Mouse (Mus musculus) lung, adult 10 weeks (tissue): ENCODE measurements around the gene March8. TPM values are rescaled to one million over a fixed set of nuclear protein-coding genes. Genes with fewer than 3 reads are reported as not detected.

Source experiments
- polyA plus RNA-seq: library from polyadenylated mRNA; stranded (reverse); fragments of 350-450 nt; fragmentation: Illumina TruSeq; extraction: RNeasy Lipid Tissue Mini Kit (QIAGEN cat#74804); gene quantifications from one replicate; pipeline ENCODE4 v1.2.3, GENCODE M21; 2014; ENCODE audit warnings: low read depth, low replicate concordance; ENCODE audit not compliant: insufficient read depth

March8 gene
- 27.2 TPM for polyA plus RNA-seq

DNA sequence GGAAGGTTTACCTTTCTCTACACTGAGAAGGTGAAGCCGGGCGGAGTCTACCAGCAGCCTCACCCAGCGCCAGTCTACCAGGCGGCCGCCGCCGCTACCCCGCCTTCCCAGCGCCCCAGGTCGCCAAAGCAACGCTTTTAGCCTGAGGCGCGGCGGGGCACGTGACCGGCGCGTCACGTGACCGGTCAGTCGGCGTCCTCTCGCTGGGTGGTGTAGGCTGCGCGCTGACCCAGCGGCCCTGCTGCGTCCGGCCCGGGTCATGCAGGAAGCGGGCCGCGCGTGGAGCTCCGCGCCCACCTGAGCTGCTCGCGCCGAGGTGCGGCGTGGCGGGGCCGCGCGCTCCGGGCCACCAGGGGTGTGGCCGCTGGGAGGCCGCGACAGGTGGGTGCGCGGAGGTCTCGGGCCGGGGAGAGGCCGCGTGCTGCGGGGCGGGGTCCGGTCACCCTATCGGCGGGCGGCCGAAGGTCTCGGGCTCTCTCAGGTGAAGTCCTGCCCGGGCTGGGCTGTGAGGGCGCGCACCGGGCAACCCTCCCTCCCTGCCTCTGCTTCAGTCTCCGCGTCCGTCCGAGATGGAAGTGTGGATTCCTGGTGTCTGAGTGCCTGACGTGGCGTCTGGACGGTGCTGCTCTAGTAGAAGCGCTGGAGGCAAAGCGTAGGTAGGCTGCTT is at the start of gene March8:
TSS of gene March8 (plus strand) at position 190 of the 667 bp plus-strand sequence.

Other genes starting within 250 kb of the March8 start
- gene Tmcc1, start 144.5 kb upstream of the March8 start, polyA plus RNA-seq = 8.5 TPM
- 21.5 TPM for gene Washc2, start 130.0 kb upstream of the March8 start, polyA plus RNA-seq
- 1.4 TPM for gene Zfand4, start 73.8 kb upstream of the March8 start, polyA plus RNA-seq
- 9.8 TPM for gene Alox5, start 123.2 kb downstream of the March8 start, polyA plus RNA-seq
- gene Olfr211, start 151.1 kb downstream of the March8 start, polyA plus RNA-seq = not detected
- not detected for gene Olfr212, start 168.5 kb downstream of the March8 start, polyA plus RNA-seq
- gene Olfr213, start 200.4 kb downstream of the March8 start, polyA plus RNA-seq = not detected
- gene Gm5580, start 213.1 kb downstream of the March8 start, polyA plus RNA-seq = 0.23 TPM
- gene Olfr214, start 216.2 kb downstream of the March8 start, polyA plus RNA-seq = not detected
- not detected for gene Olfr215, start 246.2 kb downstream of the March8 start, polyA plus RNA-seq